Mouse (Mus musculus): ENCODE measurements at regions not wholly inside any gene's neighbourhood (a gene's known extent, or its start where the extent isn't known, plus 50 kb on each side); places are given as distances from the start of the nearest gene placed in this dataset.

- TF ChIP-seq CTCF (IDR thresholded peaks at IDR 0.05; ENCODE audit: low read depth) (no peak), EP300 (optimal IDR thresholded peaks at IDR 0.05) (no peak)
These were observed 83.5 kb upstream of the Rybp start for GRCm38 (mm10) chr6:100370828-100371227.
